Mouse (Mus musculus): ENCODE measurements around the gene Prr5.

DNA sequence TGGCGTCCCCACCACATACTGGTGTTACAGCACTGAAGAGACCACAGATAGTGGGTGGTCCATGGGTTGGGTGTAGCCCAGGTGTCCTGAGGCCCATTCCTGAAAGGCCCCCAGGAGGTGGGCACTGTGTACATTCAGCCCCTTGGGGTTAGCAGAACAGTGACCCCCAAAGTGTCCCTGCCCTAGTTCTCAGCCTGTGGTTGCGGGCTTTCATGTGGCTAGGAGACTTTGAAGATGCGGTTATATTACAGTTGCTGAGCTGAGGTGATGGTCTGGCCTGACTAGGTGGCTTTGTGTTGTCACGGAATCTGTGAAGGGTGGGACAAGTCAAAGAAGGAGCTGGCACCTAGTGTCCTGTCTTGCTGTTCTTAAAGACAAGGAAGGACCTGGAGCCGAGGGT is 15.1 kb downstream of the Prr5 start:
- TF ChIP-seq GATA1 (IDR thresholded peaks at IDR 0.05; ENCODE audit: borderline replicate concordance, low read length), result no peak
- no peak for TF ChIP-seq POLR2AphosphoS5 (IDR thresholded peaks at IDR 0.05; ENCODE audit: insufficient replicate concordance, low read depth, low read length)
- TF ChIP-seq CTCF (IDR thresholded peaks at IDR 0.05; ENCODE audit: low read depth, low read length), result no peak
- no peak for TF ChIP-seq GATA2 (IDR thresholded peaks at IDR 0.05; ENCODE audit: borderline replicate concordance, low read depth, low read length)
- TF ChIP-seq TAL1 (conservative IDR thresholded peaks at IDR 0.05; ENCODE audit: low read depth, low read length), result no peak
